Mouse (Mus musculus) kidney, adult 11 months (tissue): Measurements from ENCODE around the gene Fastkd1.
A peak's percentile ranks its signal among the peaks of the same experiment; 100 is the strongest.
"Not testable (repeated sequence)": the region's sequence is repeated elsewhere in the genome, so short reads cannot be mapped to it uniquely, and the experiment has no call there.

ENCODE experiments used
- DNase-seq: peaks from one replicate; pipeline ENCODE4 v3.0.0; 2022

The Fastkd1 gene

DNA sequence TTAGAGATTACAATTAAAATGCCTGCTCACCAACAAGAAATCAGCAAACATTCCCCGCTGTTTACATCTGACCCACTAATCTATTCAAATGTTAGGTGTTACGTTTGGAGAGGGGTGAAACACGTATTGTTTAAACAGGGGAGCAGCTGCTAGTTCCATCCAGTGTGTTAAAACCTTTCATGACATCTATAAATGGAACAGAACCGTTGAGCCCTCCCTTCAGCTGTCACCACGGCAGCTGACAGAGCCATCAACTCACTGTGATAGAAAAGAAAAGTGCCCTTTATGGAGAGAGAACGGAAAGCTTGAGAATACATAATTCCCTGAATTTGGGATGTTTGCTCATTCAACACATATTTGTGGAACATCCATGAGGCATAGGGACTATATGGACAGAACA lies 44.9 kb downstream of the Fastkd1 start:
- DNase-seq = no peak

DNA sequence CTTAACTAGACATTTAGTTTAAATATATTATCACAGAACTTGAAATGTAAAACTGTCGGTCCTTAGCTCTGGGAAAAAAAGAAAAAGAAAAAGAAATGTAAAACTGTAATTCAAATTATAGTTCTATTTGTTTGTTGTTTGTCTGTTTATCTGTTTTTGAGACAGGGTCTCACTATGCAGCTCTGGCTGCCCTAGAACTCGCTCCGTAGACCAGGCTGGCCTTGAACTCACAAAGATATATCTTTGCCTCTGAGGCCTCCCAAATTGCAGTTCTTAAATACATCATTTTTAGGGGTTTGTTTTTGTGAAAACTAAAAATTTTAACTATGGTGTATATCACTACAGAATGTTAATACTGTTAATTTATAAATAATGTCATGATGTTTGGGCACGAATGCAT lies 45.7 kb downstream of the Fastkd1 start:
- DNase-seq = no peak

DNA sequence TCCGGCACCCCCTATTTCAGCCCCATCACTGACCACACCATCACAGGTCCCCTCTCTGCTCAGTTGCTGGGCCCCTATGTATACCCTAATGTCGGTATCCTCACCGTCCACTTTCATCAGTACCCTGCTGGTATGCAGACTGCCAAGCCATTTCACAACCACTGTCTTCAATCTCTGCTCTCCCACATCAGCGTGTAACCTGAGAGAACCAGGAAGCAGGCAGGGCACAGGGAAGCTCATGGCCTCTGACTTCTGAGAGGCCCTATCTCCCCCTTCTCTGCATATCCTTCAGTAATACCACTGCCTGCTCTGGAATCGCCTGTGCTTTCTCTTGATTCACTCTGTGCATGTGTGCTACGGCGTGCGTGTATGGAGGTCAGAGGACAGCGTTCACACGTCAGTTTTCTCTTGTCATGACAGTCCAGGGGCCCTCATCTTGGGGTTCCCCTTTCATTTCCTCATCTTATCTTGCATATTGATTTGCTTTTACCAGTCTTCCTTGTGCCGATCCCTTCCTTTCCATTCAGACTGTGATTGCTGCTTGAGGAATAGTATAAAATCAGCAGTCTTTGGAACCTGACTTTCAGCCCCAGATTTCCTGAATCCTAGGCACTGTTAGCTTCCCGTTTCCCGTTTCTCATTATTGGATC lies 49.4 kb downstream of the Fastkd1 start:
- no peak for DNase-seq

DNA sequence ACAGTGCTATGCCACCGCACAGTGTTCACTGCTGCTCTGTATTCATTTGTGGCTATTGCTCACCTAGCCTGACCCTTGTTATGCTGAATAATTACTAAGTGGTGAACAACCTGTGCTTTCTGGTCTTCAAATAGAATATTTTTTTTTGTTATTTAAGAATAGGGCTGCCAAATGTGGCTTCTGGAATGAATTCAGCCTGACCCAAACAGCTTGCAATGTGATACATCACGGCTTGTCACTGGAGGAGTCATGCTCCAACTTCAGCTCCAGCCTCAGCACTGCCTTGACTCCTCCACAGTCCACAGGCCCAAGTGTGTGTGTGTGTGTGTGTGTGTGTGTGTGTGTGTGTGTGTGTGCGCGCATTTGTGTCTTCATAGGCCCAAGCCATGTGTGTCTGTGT lies 54.0 kb downstream of the Fastkd1 start:
- no peak for DNase-seq

DNA sequence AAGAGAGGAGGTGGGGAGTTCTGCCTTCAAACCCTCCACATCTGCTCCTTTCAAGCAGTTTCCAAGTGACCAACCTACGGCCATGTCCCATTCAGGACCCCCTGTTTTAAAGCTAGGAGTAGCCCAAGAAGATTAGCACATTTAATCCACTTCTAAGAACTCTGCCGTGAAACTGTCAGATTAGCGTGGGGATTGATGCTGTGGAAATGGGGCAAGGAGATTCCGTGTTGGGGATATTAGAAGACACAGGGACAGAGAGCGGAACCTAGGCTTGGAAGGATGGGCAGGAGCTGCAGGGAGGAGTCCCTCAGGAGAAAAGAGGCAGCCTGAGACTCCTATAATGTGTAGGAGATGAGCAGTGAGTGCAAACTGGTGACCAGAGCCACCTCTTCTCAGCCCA lies 63.6 kb downstream of the Fastkd1 start:
- DNase-seq = no peak

DNA sequence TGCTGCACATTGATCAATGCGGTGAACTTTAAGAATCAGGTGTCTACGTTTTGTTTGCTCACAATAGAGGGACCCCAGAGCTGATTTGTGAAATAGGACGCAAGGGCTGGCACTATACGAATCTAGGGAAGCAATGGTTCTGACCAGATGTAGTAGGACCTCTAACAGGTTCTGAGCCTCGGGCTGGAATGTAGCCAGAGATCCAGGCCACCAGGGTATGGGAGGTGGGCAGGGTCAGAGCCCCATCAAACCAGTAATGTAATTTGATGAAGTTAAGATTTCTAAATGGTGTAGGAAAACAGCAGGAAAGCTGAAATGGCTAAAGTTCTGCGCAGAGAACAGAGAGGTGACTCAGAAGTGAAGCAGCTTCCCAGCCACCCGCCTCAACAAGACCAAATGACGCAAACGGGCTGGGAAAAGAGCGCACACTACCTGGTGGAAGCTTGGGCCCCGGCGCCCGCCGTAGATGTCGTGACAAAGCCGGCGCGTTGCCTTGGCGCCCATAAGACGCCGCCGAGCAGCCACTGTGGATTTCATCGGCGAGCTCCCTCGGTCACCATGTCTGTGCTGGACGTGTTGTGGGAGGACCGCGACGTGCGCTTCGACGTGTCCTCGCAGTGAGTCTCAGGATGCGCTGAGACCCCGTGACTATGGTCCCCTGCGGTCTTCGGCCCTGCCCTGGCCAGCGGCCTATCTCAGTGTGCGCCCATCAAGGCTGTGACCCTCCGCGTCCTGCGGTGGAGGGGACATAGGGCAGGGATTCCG lies 66.4 kb downstream of the Fastkd1 start, which contains the start of gene Bbs5:
Gene Bbs5 (plus strand): TSS at position 446 of the 765 bp plus-strand sequence.
- DNase-seq = peak; percentile 88

DNA sequence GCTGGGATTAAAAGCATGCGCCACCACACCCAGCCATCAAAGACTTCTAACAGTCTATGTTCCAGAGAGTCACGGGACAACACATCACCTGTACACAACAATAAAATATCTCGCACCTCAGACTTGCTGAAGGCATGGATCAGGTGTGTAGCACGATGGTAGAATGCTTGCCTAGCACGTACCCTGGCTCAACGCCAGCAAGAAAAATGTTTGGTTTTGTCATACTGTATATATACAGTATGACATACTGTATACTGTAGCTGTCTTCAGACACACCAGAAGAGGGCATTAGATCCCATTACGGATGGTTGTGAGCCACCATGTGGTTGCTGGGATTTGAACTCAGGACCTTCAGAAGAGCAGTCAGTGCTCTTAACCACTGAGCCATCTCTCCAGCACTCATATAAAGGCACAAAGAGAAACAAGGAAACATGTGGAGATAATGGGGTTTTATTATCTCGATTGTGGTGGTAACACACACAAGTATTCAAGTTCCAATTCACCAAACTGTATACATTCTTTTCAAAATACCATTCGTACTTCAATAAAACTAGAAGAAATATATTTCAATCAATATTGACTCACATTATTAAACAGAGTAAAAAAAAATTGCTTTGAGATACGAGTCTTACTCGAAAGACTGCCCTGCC lies 68.2 kb downstream of the Fastkd1 start:
- DNase-seq = no peak

DNA sequence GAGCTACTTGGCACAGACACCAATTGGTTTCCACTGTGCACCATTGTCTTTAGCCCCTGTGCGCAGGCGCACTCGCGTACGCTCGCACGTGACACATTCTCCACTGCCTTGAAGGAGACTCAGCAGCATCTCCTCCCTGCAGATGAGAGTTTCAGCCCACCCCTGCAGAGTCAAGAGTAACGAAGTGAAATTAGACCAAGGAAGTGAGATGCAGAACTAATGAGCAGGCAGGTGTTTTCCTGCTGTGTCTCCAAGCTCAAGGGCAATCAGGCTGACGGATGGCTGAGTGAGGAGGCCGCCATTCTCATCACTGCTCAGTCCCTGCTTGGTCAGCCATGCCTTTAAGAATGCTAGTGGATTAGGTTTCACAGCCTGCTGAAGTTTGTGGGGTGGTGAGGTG lies 73.2 kb downstream of the Fastkd1 start:
- DNase-seq = peak; percentile 58

DNA sequence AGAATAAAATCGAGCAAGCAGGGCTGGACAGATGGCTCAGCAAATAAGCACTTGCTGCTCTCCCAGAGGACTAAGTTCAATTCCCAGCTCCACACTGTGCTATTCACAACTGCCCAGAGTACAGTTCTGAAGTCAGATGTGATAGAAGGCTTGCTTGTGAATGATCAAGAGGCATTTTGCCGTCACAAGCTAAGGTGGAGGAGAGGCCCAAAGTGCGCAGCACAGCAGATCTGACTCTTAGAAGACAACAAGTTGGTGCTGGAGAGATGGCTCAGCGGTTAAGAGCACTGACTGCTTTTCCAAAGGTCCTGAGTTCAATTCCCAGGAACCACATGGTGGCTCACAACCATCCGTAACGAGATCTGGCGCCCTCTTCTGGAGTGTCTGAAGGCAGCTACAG lies 75.3 kb downstream of the Fastkd1 start:
- not testable (repeated sequence) for DNase-seq
